Mouse (Mus musculus): ENCODE measurements at regions not wholly inside any gene's neighbourhood (a gene's known extent, or its start where the extent isn't known, plus 50 kb on each side); places are given as distances from the start of the nearest gene placed in this dataset.
"Not testable (repeated sequence)": the region's sequence is repeated elsewhere in the genome, so short reads cannot be mapped to it uniquely, and the experiment has no call there.

- peak; percentile 65 for DNase-seq
Observed at GRCm38 (mm10) chr10:48582006-48582405, 1206.6 kb downstream of the Grik2 start.

- DNase-seq: no peak
Observed at GRCm38 (mm10) chr10:48581081-48581480, 1207.5 kb downstream of the Grik2 start.

DNA sequence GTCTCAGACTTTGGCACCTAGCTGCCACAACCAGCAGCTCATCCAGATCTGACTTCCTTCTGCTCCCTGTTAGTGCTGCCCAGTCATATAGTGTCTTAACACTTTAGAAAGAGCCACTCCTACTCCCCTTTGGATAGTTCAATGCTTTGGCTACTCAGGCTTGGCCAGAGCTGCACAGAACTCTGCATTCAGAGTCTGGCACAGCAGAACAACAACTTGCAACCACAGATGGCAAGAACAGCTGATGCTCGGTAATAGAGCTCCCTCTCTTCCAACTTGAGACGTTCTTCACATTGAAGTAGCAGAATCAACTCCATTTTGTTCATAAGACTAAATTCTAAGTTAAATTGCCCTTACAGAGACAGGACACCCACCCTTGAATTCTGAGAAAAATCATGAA lies 1216.0 kb downstream of the Grik2 start:
- DNase-seq: peak; percentile 15

GRCm38 (mm10) chr10:48549791-48550190 lies 1238.8 kb downstream of the Grik2 start:
- DNase-seq: not testable (repeated sequence)

DNA sequence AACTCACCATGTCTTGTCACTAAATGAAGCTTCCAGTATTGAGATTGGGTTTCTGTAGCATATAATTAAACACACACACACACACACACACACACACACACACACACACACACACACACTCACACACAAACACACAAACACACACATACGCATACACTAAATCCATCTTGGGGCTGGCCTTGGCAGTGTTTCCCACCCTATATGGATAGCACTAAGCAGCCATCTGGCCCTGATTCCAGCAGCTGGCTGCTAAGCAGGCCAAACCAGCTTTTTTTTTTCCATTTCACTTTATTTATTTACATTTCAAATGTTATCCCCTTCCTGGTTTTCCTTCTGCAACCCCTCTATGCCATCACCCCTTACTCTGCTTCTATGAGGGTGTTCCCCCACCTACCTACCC lies 1266.3 kb downstream of the Grik2 start:
- no peak for DNase-seq

GRCm38 (mm10) chr10:48472927-48473326 lies 1315.6 kb downstream of the Grik2 start:
- peak; percentile 14 for DNase-seq

- no peak for DNase-seq
Observed at GRCm38 (mm10) chr10:48443739-48444342, 1344.7 kb downstream of the Grik2 start.

- no peak for DNase-seq
Observed at GRCm38 (mm10) chr10:48433287-48433686, 1355.3 kb downstream of the Grik2 start.

DNA sequence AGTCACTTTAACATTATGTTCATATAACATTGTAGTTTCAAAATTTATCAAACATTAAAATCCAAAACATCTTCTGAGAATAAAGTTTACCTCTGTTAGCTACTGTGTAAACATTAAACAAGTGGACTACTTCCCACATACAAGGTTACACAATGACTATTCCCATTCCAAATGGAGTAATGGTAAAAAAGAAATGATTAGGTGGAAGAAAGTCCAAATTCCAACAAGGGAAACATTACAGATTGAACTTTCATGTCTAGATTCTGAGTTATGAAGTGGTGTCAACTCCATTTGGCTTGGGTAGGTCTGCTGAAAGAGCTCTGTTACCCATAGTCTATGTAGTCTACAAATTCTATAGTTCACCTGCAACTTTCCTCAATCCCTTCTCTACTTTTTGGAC lies 1363.1 kb downstream of the Grik2 start:
- DNase-seq: no peak

GRCm38 (mm10) chr10:48405071-48405470 lies 1383.5 kb downstream of the Grik2 start:
- no peak for DNase-seq

Data from layer of hippocampus, adult 9-11 months (tissue).